Mouse (Mus musculus): ENCODE measurements at regions not wholly inside any gene's neighbourhood (a gene's known extent, or its start where the extent isn't known, plus 50 kb on each side); places are given as distances from the start of the nearest gene placed in this dataset.

GRCm38 (mm10) chr5:90104672-90105071 is 119.1 kb downstream of the Cox18 start:
- TF ChIP-seq POLR2A (IDR thresholded peaks at IDR 0.05; ENCODE audit: low read depth, low read length) (no peak), CTCF (conservative IDR thresholded peaks at IDR 0.05 in 1 of 2, IDR thresholded peaks at IDR 0.05 in 1 of 2; ENCODE audit: low read depth in 2 of 2, low read length in 2 of 2) (no peak), EP300 (IDR thresholded peaks at IDR 0.05; ENCODE audit: low read length) (no peak), MAX (IDR thresholded peaks at IDR 0.05; ENCODE audit: low read length) (no peak), ZKSCAN1 (IDR thresholded peaks at IDR 0.05; ENCODE audit: borderline replicate concordance, low read depth, low read length) (no peak)

Data from CH12.LX (cell line).